Mouse (Mus musculus): Measurements from ENCODE around the gene Cpm.

- no peak for TF ChIP-seq CTCF (IDR thresholded peaks at IDR 0.05; ENCODE audit: low read depth, low read length)
- no peak for TF ChIP-seq GATA1 (IDR thresholded peaks at IDR 0.05; ENCODE audit: borderline replicate concordance, low read length)
- TF ChIP-seq POLR2AphosphoS5 (IDR thresholded peaks at IDR 0.05; ENCODE audit: insufficient replicate concordance, low read depth, low read length), result no peak
- TF ChIP-seq TAL1 (conservative IDR thresholded peaks at IDR 0.05; ENCODE audit: low read depth, low read length), result no peak
- no peak for TF ChIP-seq GATA2 (IDR thresholded peaks at IDR 0.05; ENCODE audit: borderline replicate concordance, low read depth, low read length)
These were observed 13.1 kb upstream of the Cpm start for GRCm38 (mm10) chr10:117616191-117616680.
